Mouse (Mus musculus): ENCODE measurements at regions not wholly inside any gene's neighbourhood (a gene's known extent, or its start where the extent isn't known, plus 50 kb on each side); places are given as distances from the start of the nearest gene placed in this dataset.

GRCm38 (mm10) chr9:101424974-101425670 lies 173.5 kb upstream of the Ppp2r3a start:
- no peaks in the 10 kb centered on the region for H3K27me3 ChIP-seq
- no peaks in the 10 kb centered on the region for H3K36me3 ChIP-seq
- no peaks in the 10 kb centered on the region for H3K9me3 ChIP-seq
- H3K27ac ChIP-seq: no peak overlapping the region
- 86% methylated on average over 12 of the region's 12 CpGs for WGBS
- no peak overlapping the region for H3K4me3 ChIP-seq
- H3K4me2 ChIP-seq: no peak overlapping the region
- no peaks in the 10 kb centered on the region for H3K4me1 ChIP-seq
- H3K9ac ChIP-seq: no peak overlapping the region
- no peak for ATAC-seq (ENCODE audit: insufficient number of reproducible peaks, insufficient read depth, low FRiP score, low TSS enrichment, low read depth)

- Histone ChIP-seq H3K9me3 (no peaks in the 10 kb centered on the region), H3K4me2 (no peak overlapping the region), H3K36me3 (no peaks in the 10 kb centered on the region), H3K9ac (no peak overlapping the region), H3K27ac (no peak overlapping the region), H3K27me3 (no peaks in the 10 kb centered on the region), H3K4me1 (no peaks in the 10 kb centered on the region), H3K4me3 (no peak overlapping the region)
- 88% methylated on average over 5 of the region's 5 CpGs for WGBS
- ATAC-seq (ENCODE audit: insufficient number of reproducible peaks, insufficient read depth, low FRiP score, low TSS enrichment, low read depth): no peak
These were observed 171.4 kb upstream of the Ppp2r3a start for GRCm38 (mm10) chr9:101423041-101423440.

GRCm38 (mm10) chr9:101422006-101422405 lies 170.4 kb upstream of the Ppp2r3a start:
- Histone ChIP-seq H3K9me3 (no peaks in the 10 kb centered on the region), H3K9ac (no peak overlapping the region), H3K36me3 (no peaks in the 10 kb centered on the region), H3K4me2 (no peak overlapping the region), H3K4me1 (no peaks in the 10 kb centered on the region), H3K4me3 (no peak overlapping the region), H3K27me3 (no peaks in the 10 kb centered on the region), H3K27ac (no peak overlapping the region)
- no peak for ATAC-seq (ENCODE audit: insufficient number of reproducible peaks, insufficient read depth, low FRiP score, low TSS enrichment, low read depth)
- 71% methylated on average over 11 of the region's 11 CpGs for WGBS

GRCm38 (mm10) chr9:101421136-101421535 lies 169.5 kb upstream of the Ppp2r3a start:
- ATAC-seq (ENCODE audit: insufficient number of reproducible peaks, insufficient read depth, low FRiP score, low TSS enrichment, low read depth): no peak
- Histone ChIP-seq H3K9ac (no peak overlapping the region), H3K4me3 (no peak overlapping the region), H3K4me1 (no peaks in the 10 kb centered on the region), H3K4me2 (no peak overlapping the region), H3K9me3 (no peaks in the 10 kb centered on the region), H3K36me3 (no peaks in the 10 kb centered on the region), H3K27me3 (no peaks in the 10 kb centered on the region), H3K27ac (no peak overlapping the region)
- 93% methylated on average over 7 of the region's 7 CpGs for WGBS

GRCm38 (mm10) chr9:101420181-101420580 lies 168.6 kb upstream of the Ppp2r3a start:
- no peak for ATAC-seq (ENCODE audit: insufficient number of reproducible peaks, insufficient read depth, low FRiP score, low TSS enrichment, low read depth)
- H3K4me2 ChIP-seq: no peak overlapping the region
- H3K36me3 ChIP-seq: no peaks in the 10 kb centered on the region
- no peaks in the 10 kb centered on the region for H3K9me3 ChIP-seq
- H3K27ac ChIP-seq: no peak overlapping the region
- H3K4me3 ChIP-seq: no peak overlapping the region
- no peak overlapping the region for H3K9ac ChIP-seq
- no peaks in the 10 kb centered on the region for H3K4me1 ChIP-seq
- WGBS: 88% methylated on average over 4 of the region's 4 CpGs
- no peaks in the 10 kb centered on the region for H3K27me3 ChIP-seq

- Histone ChIP-seq H3K9me3 (no peaks in the 10 kb centered on the region), H3K27me3 (no peaks in the 10 kb centered on the region), H3K36me3 (no peaks in the 10 kb centered on the region), H3K4me2 (no peak overlapping the region), H3K4me1 (no peaks in the 10 kb centered on the region), H3K9ac (no peak overlapping the region), H3K4me3 (no peak overlapping the region), H3K27ac (no peak overlapping the region)
- WGBS: 82% methylated on average over 2 of the region's 2 CpGs
- ATAC-seq (ENCODE audit: insufficient number of reproducible peaks, insufficient read depth, low FRiP score, low TSS enrichment, low read depth): no peak
These were observed 166.1 kb upstream of the Ppp2r3a start for GRCm38 (mm10) chr9:101417660-101418059.

- no peak overlapping the region for H3K4me3 ChIP-seq
- H3K9ac ChIP-seq: no peak overlapping the region
- no peak for ATAC-seq (ENCODE audit: insufficient number of reproducible peaks, insufficient read depth, low FRiP score, low TSS enrichment, low read depth)
- no peak overlapping the region for H3K27ac ChIP-seq
- WGBS: 94% methylated on average over 6 of the region's 6 CpGs
- no peaks in the 10 kb centered on the region for H3K9me3 ChIP-seq
- H3K27me3 ChIP-seq: no peaks in the 10 kb centered on the region
- no peak overlapping the region for H3K4me2 ChIP-seq
- no peaks in the 10 kb centered on the region for H3K36me3 ChIP-seq
- no peaks in the 10 kb centered on the region for H3K4me1 ChIP-seq
These were observed 164.7 kb upstream of the Ppp2r3a start for GRCm38 (mm10) chr9:101416321-101416720.

- no peaks in the 10 kb centered on the region for H3K9me3 ChIP-seq
- H3K4me1 ChIP-seq: 0 out of 2 replicates have a peak, but pooled peaks cover 3% of the 10 kb centered on the region
- 78% methylated on average over 3 of the region's 3 CpGs for WGBS
- H3K4me2 ChIP-seq: no peak overlapping the region
- H3K27ac ChIP-seq: no peak overlapping the region
- no peaks in the 10 kb centered on the region for H3K27me3 ChIP-seq
- no peaks in the 10 kb centered on the region for H3K36me3 ChIP-seq
- H3K9ac ChIP-seq: no peak overlapping the region
- H3K4me3 ChIP-seq: no peak overlapping the region
- no peak for ATAC-seq (ENCODE audit: insufficient number of reproducible peaks, insufficient read depth, low FRiP score, low TSS enrichment, low read depth)
These were observed 161.6 kb upstream of the Ppp2r3a start for GRCm38 (mm10) chr9:101413071-101413633.

GRCm38 (mm10) chr9:101411951-101412350 lies 160.4 kb upstream of the Ppp2r3a start:
- H3K36me3 ChIP-seq: no peaks in the 10 kb centered on the region
- no peak overlapping the region for H3K4me2 ChIP-seq
- H3K9me3 ChIP-seq: no peaks in the 10 kb centered on the region
- H3K4me1 ChIP-seq: 0 out of 2 replicates have a peak, but pooled peaks cover 3% of the 10 kb centered on the region
- 87% methylated on average over 3 of the region's 3 CpGs for WGBS
- ATAC-seq (ENCODE audit: insufficient number of reproducible peaks, insufficient read depth, low FRiP score, low TSS enrichment, low read depth): no peak
- H3K4me3 ChIP-seq: no peak overlapping the region
- no peaks in the 10 kb centered on the region for H3K27me3 ChIP-seq
- no peak overlapping the region for H3K27ac ChIP-seq
- H3K9ac ChIP-seq: no peak overlapping the region

GRCm38 (mm10) chr9:101411532-101411880 lies 159.9 kb upstream of the Ppp2r3a start:
- Histone ChIP-seq H3K9me3 (no peaks in the 10 kb centered on the region), H3K27me3 (no peaks in the 10 kb centered on the region), H3K36me3 (no peaks in the 10 kb centered on the region), H3K4me3 (no peak overlapping the region), H3K9ac (no peak overlapping the region), H3K27ac (no peak overlapping the region), H3K4me2 (no peak overlapping the region), H3K4me1 (0 out of 2 replicates have a peak, but pooled peaks cover 3% of the 10 kb centered on the region)
- ATAC-seq (ENCODE audit: insufficient number of reproducible peaks, insufficient read depth, low FRiP score, low TSS enrichment, low read depth): no peak
- 64% methylated on average over 5 of the region's 5 CpGs for WGBS

- Histone ChIP-seq H3K27ac (no peak overlapping the region), H3K9ac (no peak overlapping the region), H3K27me3 (no peaks in the 10 kb centered on the region), H3K4me1 (0 out of 2 replicates have a peak, but pooled peaks cover 3% of the 10 kb centered on the region), H3K36me3 (no peaks in the 10 kb centered on the region), H3K4me3 (no peak overlapping the region), H3K4me2 (no peak overlapping the region), H3K9me3 (no peaks in the 10 kb centered on the region)
- WGBS: 71% methylated on average over 21 of the region's 21 CpGs
- ATAC-seq (ENCODE audit: insufficient number of reproducible peaks, insufficient read depth, low FRiP score, low TSS enrichment, low read depth): no peak
These were observed 159.4 kb upstream of the Ppp2r3a start for GRCm38 (mm10) chr9:101410783-101411531.

- no peak overlapping the region for H3K4me2 ChIP-seq
- no peak overlapping the region for H3K9ac ChIP-seq
- H3K36me3 ChIP-seq: no peaks in the 10 kb centered on the region
- 59% methylated on average over 3 of the region's 3 CpGs for WGBS
- H3K4me1 ChIP-seq: 0 out of 2 replicates have a peak, but pooled peaks cover 3% of the 10 kb centered on the region
- H3K9me3 ChIP-seq: no peaks in the 10 kb centered on the region
- no peak overlapping the region for H3K27ac ChIP-seq
- ATAC-seq (ENCODE audit: insufficient number of reproducible peaks, insufficient read depth, low FRiP score, low TSS enrichment, low read depth): no peak
- H3K27me3 ChIP-seq: no peaks in the 10 kb centered on the region
- H3K4me3 ChIP-seq: no peak overlapping the region
These were observed 158.8 kb upstream of the Ppp2r3a start for GRCm38 (mm10) chr9:101410348-101410747.
